Mouse (Mus musculus) embryo, embryonic 11 days (tissue): ENCODE results near the gene Mcm2.

ENCODE experiments used
- DNase-seq: peaks from one replicate; pipeline ENCODE4 v3.0.0-alpha.2; 2015

The Mcm2 gene

GRCm38 (mm10) chr6:88844901-88845565 is 53.5 kb downstream of the Mcm2 start:
- DNase-seq, result no peak

- DNase-seq, result no peak
Observed at GRCm38 (mm10) chr6:88843781-88844725, 54.5 kb downstream of the Mcm2 start.

GRCm38 (mm10) chr6:88843241-88843640 is 55.3 kb downstream of the Mcm2 start:
- DNase-seq, result no peak

- peak; percentile 62 for DNase-seq
Observed at GRCm38 (mm10) chr6:88842731-88843151, 55.8 kb downstream of the Mcm2 start.

GRCm38 (mm10) chr6:88841781-88842689 is 56.5 kb downstream of the Mcm2 start, which contains the start of gene Abtb1:
Abtb1 (minus strand) TSS chr6:88841984.
- peak; percentile 100 for DNase-seq

- DNase-seq, result no peak
Observed at GRCm38 (mm10) chr6:88841514-88841780, 57.1 kb downstream of the Mcm2 start.

GRCm38 (mm10) chr6:88840791-88841513 is 57.6 kb downstream of the Mcm2 start:
- no peak for DNase-seq

GRCm38 (mm10) chr6:88840211-88840610 is 58.4 kb downstream of the Mcm2 start:
- no peak for DNase-seq

- no peak for DNase-seq
Observed at GRCm38 (mm10) chr6:88839135-88839970, 59.2 kb downstream of the Mcm2 start.

GRCm38 (mm10) chr6:88838613-88839012 is 60.0 kb downstream of the Mcm2 start:
- DNase-seq, result no peak

- DNase-seq, result no peak
Observed at GRCm38 (mm10) chr6:88837999-88838398, 60.6 kb downstream of the Mcm2 start.

GRCm38 (mm10) chr6:88836178-88836819 is 62.3 kb downstream of the Mcm2 start:
- no peak for DNase-seq

GRCm38 (mm10) chr6:88835047-88835446 is 63.5 kb downstream of the Mcm2 start:
- no peak for DNase-seq
